ENCODE assay signal across 19 mouse cellular contexts in the genomic region with DNA sequence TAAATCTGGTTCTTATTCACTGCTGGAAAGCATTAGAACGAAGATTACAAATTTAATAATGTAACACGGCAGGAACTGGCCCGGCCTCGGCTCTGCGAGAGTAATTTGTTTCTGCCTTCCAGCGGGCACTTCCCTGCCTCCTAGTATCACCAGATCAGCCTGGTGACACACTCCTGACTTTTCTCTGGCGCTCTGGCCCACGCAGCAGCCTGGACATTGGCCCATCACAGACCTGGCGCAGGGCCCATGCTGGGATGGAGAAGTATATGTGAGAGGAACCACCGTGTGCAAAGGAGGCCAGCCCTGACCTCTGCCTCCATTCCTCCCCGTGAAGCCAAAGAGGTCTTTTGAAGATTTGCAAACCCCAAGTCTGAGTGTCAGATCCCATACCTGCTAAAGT. TPM values are rescaled to one million over a fixed set of nuclear protein-coding genes. Genes with fewer than 3 reads are reported as not detected.
DNase-seq lines count a peak whose midpoint lies in the region; ATAC-seq and TF ChIP-seq lines count a peak whose summit lies in the region.
"Had no signal": no experiment of that assay in that cellular context is flagged by ENCODE, and none has a peak within 500 bp of the region (broad histone marks: within the 10 kb centered on the region; RNA-seq: fewer than 3 reads in every experiment).

No protein-coding gene starts in this region.

- no peak overlapping the region for H3K4me3 ChIP-seq in liver, postnatal 0 days (ENCODE audit: low read depth, low read length)
- no peak overlapping the region for H3K4me3 ChIP-seq in liver, embryonic 11.5 days (ENCODE audit: low read depth, low read length)
- no peak overlapping the region for H3K4me3 ChIP-seq in stomach, postnatal 0 days (ENCODE audit: low read depth, low read length)
- H3K4me3 ChIP-seq: heart, embryonic 10.5 days; left cerebral cortex, adult 2 months; midbrain, embryonic 15.5 days had no signal

- H3K36me3 ChIP-seq in liver, postnatal 0 days (replicated peaks; ENCODE audit: insufficient read depth, low read length) = no peaks in the 10 kb centered on the region
- no peaks in the 10 kb centered on the region for H3K36me3 ChIP-seq in liver, embryonic 11.5 days (ENCODE audit: control insufficient read depth, insufficient read depth, low read length)
- H3K36me3 ChIP-seq in stomach, postnatal 0 days (ENCODE audit: control insufficient read depth, insufficient read depth, low read length) = no peaks in the 10 kb centered on the region
- H3K36me3 ChIP-seq: heart, embryonic 10.5 days; midbrain, embryonic 15.5 days had no signal

- H3K9ac ChIP-seq in liver, postnatal 0 days (replicated peaks) = no peak overlapping the region
- no peak overlapping the region for H3K9ac ChIP-seq in liver, embryonic 11.5 days (ENCODE audit: low read depth, low read length)
- no peak overlapping the region for H3K9ac ChIP-seq in stomach, postnatal 0 days (ENCODE audit: low read length)
- H3K9ac ChIP-seq: forebrain, postnatal 0 days; midbrain, embryonic 15.5 days had no signal

- TF ChIP-seq CTCF in liver, postnatal 0 days (IDR thresholded peaks at IDR 0.05; ENCODE audit: low read depth) = no peak
- TF ChIP-seq CTCF in stomach, postnatal 0 days (IDR thresholded peaks at IDR 0.05; ENCODE audit: low read depth) = no peak

- TF ChIP-seq EP300 in liver, postnatal 0 days (IDR thresholded peaks at IDR 0.05; ENCODE audit: low read depth) = no peak
- TF ChIP-seq EP300 in stomach, postnatal 0 days (optimal IDR thresholded peaks at IDR 0.05) = no peak

- peak; percentile 83 for ATAC-seq in liver, postnatal 0 days
- ATAC-seq in liver, embryonic 11.5 days (replicated peaks; ENCODE audit: low FRiP score) = no peak
- no peak for ATAC-seq in stomach, postnatal 0 days (ENCODE audit: low FRiP score, low TSS enrichment)
- ATAC-seq: forebrain, postnatal 0 days; midbrain, embryonic 15.5 days had no signal

- H3K4me1 ChIP-seq in liver, postnatal 0 days (ENCODE audit: insufficient read depth) = peaks cover 18% of the 10 kb centered on the region; the same call in 1 of the 2 replicates
- H3K4me1 ChIP-seq in liver, embryonic 11.5 days (replicated peaks; ENCODE audit: control insufficient read depth, insufficient read depth, low read length) = no peaks in the 10 kb centered on the region
- no peaks in the 10 kb centered on the region for H3K4me1 ChIP-seq in stomach, postnatal 0 days (replicated peaks; ENCODE audit: control insufficient read depth, insufficient read depth)

- H3K27me3 ChIP-seq in liver, postnatal 0 days (ENCODE audit: insufficient read depth, low read length) = no peaks in the 10 kb centered on the region
- no peaks in the 10 kb centered on the region for H3K27me3 ChIP-seq in liver, embryonic 11.5 days (replicated peaks; ENCODE audit: control insufficient read depth, insufficient read depth, low read length)
- H3K27me3 ChIP-seq in stomach, postnatal 0 days (ENCODE audit: control insufficient read depth, insufficient read depth, low read length) = no peaks in the 10 kb centered on the region
- H3K27me3 ChIP-seq: midbrain, embryonic 15.5 days had no signal

- H3K27ac ChIP-seq in liver, postnatal 0 days (ENCODE audit: low read depth) = peak overlapping the region; percentile 57; the same call in 1 of the 2 replicates
- no peak overlapping the region for H3K27ac ChIP-seq in liver, embryonic 11.5 days (ENCODE audit: low read depth, low read length)
- H3K27ac ChIP-seq in stomach, postnatal 0 days (replicated peaks) = no peak overlapping the region
- H3K27ac ChIP-seq: heart, embryonic 10.5 days; left cerebral cortex, adult 2 months; midbrain, embryonic 15.5 days had no signal

- no peaks in the 10 kb centered on the region for H3K9me3 ChIP-seq in liver, postnatal 0 days (ENCODE audit: low read length)
- no peaks in the 10 kb centered on the region for H3K9me3 ChIP-seq in liver, embryonic 11.5 days (ENCODE audit: control insufficient read depth, low read length)
- H3K9me3 ChIP-seq in stomach, postnatal 0 days (ENCODE audit: control insufficient read depth, low read length) = no peaks in the 10 kb centered on the region
- H3K9me3 ChIP-seq: heart, embryonic 10.5 days; midbrain, embryonic 15.5 days had no signal

- DNase-seq in gastrocnemius, postnatal 10 days = peak; percentile 13
- DNase-seq in gastrocnemius, postnatal 25 days = no peak
- peak; percentile 71 for DNase-seq in liver, postnatal 0 days
- DNase-seq in liver, embryonic 11.5 days (ENCODE audit: low spot score) = no peak
- peak; percentile 78 for DNase-seq in cerebellum, adult 11-12 months
- peak; percentile 18 for DNase-seq in stomach, postnatal 0 days (ENCODE audit: low spot score)
- no peak for DNase-seq in spleen, adult 12 weeks (ENCODE audit: low spot score)
- DNase-seq in left cerebral cortex, adult 18-20 months (ENCODE audit: low spot score in 2 of 2) = no peak
- DNase-seq: forebrain, postnatal 0 days; kidney, postnatal 14 days had no signal

- no peak overlapping the region for H3K4me2 ChIP-seq in liver, postnatal 0 days (ENCODE audit: low read depth, low read length)
- H3K4me2 ChIP-seq in liver, embryonic 11.5 days = no peak overlapping the region
- no peak overlapping the region for H3K4me2 ChIP-seq in stomach, postnatal 0 days (replicated peaks; ENCODE audit: low read depth)
- H3K4me2 ChIP-seq: midbrain, embryonic 15.5 days had no signal

- 46% methylated on average over 11 of the region's 11 CpGs for WGBS in liver, postnatal 0 days (ENCODE audit: insufficient replicate concordance)
- WGBS in liver, embryonic 11.5 days = 74% methylated on average over 11 of the region's 11 CpGs
- 52% methylated on average over 11 of the region's 11 CpGs for WGBS in stomach, postnatal 0 days

RNA-seq across cellular contexts. Expression of a gene that starts 15.0 kb away (rescaled TPM):
- total RNA-seq in gastrocnemius, postnatal 10 days (2021) = under 1 TPM; 0.90 to 0.96 TPM
- total RNA-seq in gastrocnemius, postnatal 25 days (2021) = 1 to 10 TPM in 1 of 2 experiments, under 1 TPM in 1; 0.86 to 2.0 TPM
- 1.1 and 1.4 TPM in 2 replicates for polyA plus RNA-seq in liver, postnatal 0 days (2015; fragmentation: Nextera tagmentation; extraction: Ambion mirVana)
- 0.08 and 0.11 TPM in 2 replicates for polyA plus RNA-seq in liver, embryonic 11.5 days (2014; fragmentation: Nextera tagmentation; extraction: Ambion mirVana)
- polyA plus RNA-seq in stomach, postnatal 0 days (2015; fragmentation: Nextera tagmentation; extraction: Ambion mirVana) = 0.22 and 0.41 TPM in 2 replicates
- 10 to 100 TPM; 85.6 TPM for total RNA-seq in left cerebral cortex, adult 18-20 months (2021)
- total RNA-seq: MEL; neutrophil, adult 5-6 weeks had no signal

RNA-seq across cellular contexts. Expression of a gene that starts 50.0 kb away (rescaled TPM):
- total RNA-seq in gastrocnemius, postnatal 10 days (2021) = not detected
- total RNA-seq in gastrocnemius, postnatal 25 days (2021) = not detected
- polyA plus RNA-seq in liver, postnatal 0 days (2015; fragmentation: Nextera tagmentation; extraction: Ambion mirVana) = not detected in 2 replicates
- polyA plus RNA-seq in liver, embryonic 11.5 days (2014; fragmentation: Nextera tagmentation; extraction: Ambion mirVana) = not detected in 2 replicates
- polyA plus RNA-seq in stomach, postnatal 0 days (2015; fragmentation: Nextera tagmentation; extraction: Ambion mirVana) = not detected in 2 replicates
- under 1 TPM; 0.30 to 0.63 TPM for total RNA-seq in left cerebral cortex, adult 18-20 months (2021)
- total RNA-seq: MEL; neutrophil, adult 5-6 weeks had no signal
- polyA plus RNA-seq: embryonic facial prominence, embryonic 11.5 days; forebrain, postnatal 0 days; heart, embryonic 10.5 days; intestine, embryonic 14.5 days; lung, embryonic 16.5 days; testis, adult 2 months had no signal

Comparison
In these comparisons a context has a peak if more than half of its experiments do, and no peak if none do; other contexts are left out.
1. DNase-seq: peak in gastrocnemius, postnatal 10 days (single experiment), liver, postnatal 0 days (single experiment), cerebellum, adult 11-12 months (single experiment) and stomach, postnatal 0 days (single experiment); none in gastrocnemius, postnatal 25 days (single experiment), liver, embryonic 11.5 days (single experiment), spleen, adult 12 weeks (single experiment) and left cerebral cortex, adult 18-20 months (0 of 2).
2. RNA of a gene that starts 15.0 kb away (total RNA-seq): 85.6 TPM in left cerebral cortex, adult 18-20 months; 0.86 to 2.0 TPM in gastrocnemius, postnatal 25 days and 0.90 to 0.96 TPM in gastrocnemius, postnatal 10 days; every median in the first group is over 10 times any median in the second.